Mouse (Mus musculus): ENCODE measurements around the gene Rsf1.

DNA sequence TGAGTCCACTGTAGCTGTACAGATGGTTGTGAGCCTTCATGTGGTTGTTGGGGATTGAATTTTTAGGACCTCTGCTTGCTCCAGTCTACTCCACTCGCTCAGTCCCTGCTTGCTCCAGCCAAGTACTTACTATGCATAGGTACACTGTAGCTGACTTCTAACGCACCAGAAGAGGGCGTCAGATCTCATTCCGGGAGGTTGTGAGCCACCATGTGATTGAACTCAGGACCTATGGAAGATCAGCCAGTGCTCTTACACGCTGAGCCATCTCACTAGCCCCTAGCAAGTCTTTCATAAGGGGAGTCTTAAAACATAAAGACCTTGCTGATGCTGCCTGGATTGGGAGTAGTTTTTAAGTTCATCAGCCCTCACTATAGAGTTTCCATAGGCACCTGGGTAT lies 140.4 kb downstream of the Rsf1 start:
- TF ChIP-seq CTCF (IDR thresholded peaks at IDR 0.05; ENCODE audit: low read depth) (no peak), EP300 (optimal IDR thresholded peaks at IDR 0.05) (no peak)

Measured in stomach, postnatal 0 days (tissue).